Mouse (Mus musculus): Measurements from ENCODE around the gene Bscl2. TPM values are rescaled to one million over a fixed set of nuclear protein-coding genes. Genes with fewer than 3 reads are reported as not detected.

The Bscl2 gene
- polyA plus RNA-seq, 1 experiment from 2014 or later: 55.3 TPM

- peak within 1 kb of the TSS; percentile 90 for H3K27ac ChIP-seq (ENCODE audit: low read depth, low read length)
- peaks cover 12% of the 10 kb centered on the region for H3K4me1 ChIP-seq (ENCODE audit: control insufficient read depth, insufficient read depth, low read length)
- peaks cover 1% of the 10 kb centered on the region for H3K36me3 ChIP-seq (ENCODE audit: control insufficient read depth, insufficient read depth, low read length)
- H3K4me2 ChIP-seq (ENCODE audit: low read depth): peak within 1 kb of the TSS; percentile 65
- no peaks in the 10 kb centered on the region for H3K27me3 ChIP-seq (ENCODE audit: control insufficient read depth, insufficient read depth, low read length)
- no peaks in the 10 kb centered on the region for H3K9me3 ChIP-seq (ENCODE audit: control insufficient read depth, low read length)
- peak; percentile 80 for DNase-seq (ENCODE audit: low spot score)
- ATAC-seq (ENCODE audit: insufficient read depth, low FRiP score, low TSS enrichment): peak; percentile 69
- peak within 1 kb of the TSS; percentile 79 for H3K9ac ChIP-seq (ENCODE audit: low read length)
- WGBS: 50% methylated on average over 11 of the region's 11 CpGs
- peak within 1 kb of the TSS; percentile 44 for H3K4me3 ChIP-seq (ENCODE audit: low read depth, low read length)
Observed at GRCm38 (mm10) chr19:8839103-8839907, 2.0 kb downstream of the Bscl2 start, which contains the start of gene Gng3. Gng3 (minus strand) TSS chr19:8839194.

- DNase-seq (ENCODE audit: low spot score) (peak; percentile 65), ATAC-seq (ENCODE audit: insufficient read depth, low FRiP score, low TSS enrichment) (peak; percentile 36)
- WGBS: 20% methylated on average over 29 of the region's 29 CpGs
- Histone ChIP-seq H3K27me3 (ENCODE audit: control insufficient read depth, insufficient read depth, low read length) (no peaks in the 10 kb centered on the region), H3K4me1 (ENCODE audit: control insufficient read depth, insufficient read depth, low read length) (peaks cover 12% of the 10 kb centered on the region), H3K36me3 (ENCODE audit: control insufficient read depth, insufficient read depth, low read length) (no peaks in the 10 kb centered on the region), H3K4me2 (ENCODE audit: low read depth) (peak overlapping the region; percentile 65), H3K9ac (ENCODE audit: low read length) (peak overlapping the region; percentile 58), H3K27ac (ENCODE audit: low read depth, low read length) (0 out of 2 replicates have a peak overlapping the region, but pooled peaks have one; percentile 90), H3K4me3 (ENCODE audit: low read depth, low read length) (peak overlapping the region; percentile 44), H3K9me3 (ENCODE audit: control insufficient read depth, low read length) (no peaks in the 10 kb centered on the region)
Observed at GRCm38 (mm10) chr19:8839908-8840791, 2.9 kb downstream of the Bscl2 start.

GRCm38 (mm10) chr19:8841012-8841411, 3.7 kb downstream of the Bscl2 start:
- ATAC-seq (ENCODE audit: insufficient read depth, low FRiP score, low TSS enrichment): no peak
- H3K9me3 ChIP-seq (ENCODE audit: control insufficient read depth, low read length): no peaks in the 10 kb centered on the region
- H3K27ac ChIP-seq (ENCODE audit: low read depth, low read length): no peak overlapping the region
- 84% methylated on average over 7 of the region's 7 CpGs for WGBS
- DNase-seq (ENCODE audit: low spot score): no peak
- peak overlapping the region; percentile 65 for H3K4me2 ChIP-seq (ENCODE audit: low read depth)
- peak overlapping the region; percentile 58; the same call in 1 of the 2 replicates for H3K9ac ChIP-seq (ENCODE audit: low read length)
- H3K4me3 ChIP-seq (ENCODE audit: low read depth, low read length): peak overlapping the region; percentile 44; the same call in 1 of the 2 replicates
- no peaks in the 10 kb centered on the region for H3K27me3 ChIP-seq (ENCODE audit: control insufficient read depth, insufficient read depth, low read length)
- H3K4me1 ChIP-seq (ENCODE audit: control insufficient read depth, insufficient read depth, low read length): peaks cover 12% of the 10 kb centered on the region
- no peaks in the 10 kb centered on the region for H3K36me3 ChIP-seq (ENCODE audit: control insufficient read depth, insufficient read depth, low read length)

- no peak overlapping the region for H3K27ac ChIP-seq (ENCODE audit: low read depth, low read length)
- ATAC-seq (ENCODE audit: insufficient read depth, low FRiP score, low TSS enrichment): no peak
- no peaks in the 10 kb centered on the region for H3K27me3 ChIP-seq (ENCODE audit: control insufficient read depth, insufficient read depth, low read length)
- H3K9ac ChIP-seq (ENCODE audit: low read length): no peak overlapping the region
- peaks cover 12% of the 10 kb centered on the region for H3K4me1 ChIP-seq (ENCODE audit: control insufficient read depth, insufficient read depth, low read length)
- no peaks in the 10 kb centered on the region for H3K9me3 ChIP-seq (ENCODE audit: control insufficient read depth, low read length)
- no peak overlapping the region for H3K4me3 ChIP-seq (ENCODE audit: low read depth, low read length)
- H3K4me2 ChIP-seq (ENCODE audit: low read depth): no peak overlapping the region
- 92% methylated on average over 6 of the region's 6 CpGs for WGBS
- H3K36me3 ChIP-seq (ENCODE audit: control insufficient read depth, insufficient read depth, low read length): peaks cover 5% of the 10 kb centered on the region
- DNase-seq (ENCODE audit: low spot score): no peak
Observed at GRCm38 (mm10) chr19:8842961-8843360, 5.7 kb downstream of the Bscl2 start.

GRCm38 (mm10) chr19:8844371-8845129, 7.3 kb downstream of the Bscl2 start:
- Histone ChIP-seq H3K4me3 (ENCODE audit: low read depth, low read length) (no peak overlapping the region), H3K27me3 (ENCODE audit: control insufficient read depth, insufficient read depth, low read length) (no peaks in the 10 kb centered on the region), H3K36me3 (ENCODE audit: control insufficient read depth, insufficient read depth, low read length) (peaks cover 5% of the 10 kb centered on the region), H3K9ac (ENCODE audit: low read length) (no peak overlapping the region), H3K4me1 (ENCODE audit: control insufficient read depth, insufficient read depth, low read length) (peaks cover 6% of the 10 kb centered on the region; the same call in 1 of the 2 replicates), H3K4me2 (ENCODE audit: low read depth) (no peak overlapping the region), H3K9me3 (ENCODE audit: control insufficient read depth, low read length) (no peaks in the 10 kb centered on the region), H3K27ac (ENCODE audit: low read depth, low read length) (no peak overlapping the region)
- ATAC-seq (ENCODE audit: insufficient read depth, low FRiP score, low TSS enrichment) (no peak), DNase-seq (ENCODE audit: low spot score) (peak; percentile 71)
- 76% methylated on average over 5 of the region's 5 CpGs for WGBS

GRCm38 (mm10) chr19:8848356-8848755, 11.1 kb downstream of the Bscl2 start:
- 75% methylated on average over 5 of the region's 5 CpGs for WGBS
- Histone ChIP-seq H3K36me3 (ENCODE audit: control insufficient read depth, insufficient read depth, low read length) (peaks cover 5% of the 10 kb centered on the region), H3K4me2 (ENCODE audit: low read depth) (no peak overlapping the region), H3K9me3 (ENCODE audit: control insufficient read depth, low read length) (no peaks in the 10 kb centered on the region), H3K9ac (ENCODE audit: low read length) (no peak overlapping the region), H3K27ac (ENCODE audit: low read depth, low read length) (no peak overlapping the region), H3K27me3 (ENCODE audit: control insufficient read depth, insufficient read depth, low read length) (no peaks in the 10 kb centered on the region), H3K4me1 (ENCODE audit: control insufficient read depth, insufficient read depth, low read length) (no peaks in the 10 kb centered on the region), H3K4me3 (ENCODE audit: low read depth, low read length) (no peak overlapping the region)
- no peak for ATAC-seq (ENCODE audit: insufficient read depth, low FRiP score, low TSS enrichment)
- DNase-seq (ENCODE audit: low spot score): no peak

GRCm38 (mm10) chr19:8850402-8850901, 13.2 kb downstream of the Bscl2 start, which contains the start of gene Lrrn4cl:
Lrrn4cl (plus strand) TSS chr19:8850768.
- Histone ChIP-seq H3K9ac (ENCODE audit: low read length) (peak within 1 kb of the TSS; percentile 32; the same call in 1 of the 2 replicates), H3K4me2 (ENCODE audit: low read depth) (no peak within 1 kb of the TSS), H3K9me3 (ENCODE audit: control insufficient read depth, low read length) (no peaks in the 10 kb centered on the region), H3K27me3 (ENCODE audit: control insufficient read depth, insufficient read depth, low read length) (no peaks in the 10 kb centered on the region), H3K4me3 (ENCODE audit: low read depth, low read length) (no peak within 1 kb of the TSS), H3K36me3 (ENCODE audit: control insufficient read depth, insufficient read depth, low read length) (peaks cover 5% of the 10 kb centered on the region), H3K27ac (ENCODE audit: low read depth, low read length) (no peak within 1 kb of the TSS), H3K4me1 (ENCODE audit: control insufficient read depth, insufficient read depth, low read length) (no peaks in the 10 kb centered on the region)
- ATAC-seq (ENCODE audit: insufficient read depth, low FRiP score, low TSS enrichment) (no peak), DNase-seq (ENCODE audit: low spot score) (peak; percentile 31)
- 49% methylated on average over 7 of the region's 7 CpGs for WGBS

GRCm38 (mm10) chr19:8851639-8852038, 14.4 kb downstream of the Bscl2 start:
- Histone ChIP-seq H3K36me3 (ENCODE audit: control insufficient read depth, insufficient read depth, low read length) (peaks cover 2% of the 10 kb centered on the region), H3K4me1 (ENCODE audit: control insufficient read depth, insufficient read depth, low read length) (no peaks in the 10 kb centered on the region), H3K27me3 (ENCODE audit: control insufficient read depth, insufficient read depth, low read length) (no peaks in the 10 kb centered on the region), H3K27ac (ENCODE audit: low read depth, low read length) (no peak overlapping the region), H3K4me3 (ENCODE audit: low read depth, low read length) (no peak overlapping the region), H3K4me2 (ENCODE audit: low read depth) (no peak overlapping the region), H3K9ac (ENCODE audit: low read length) (no peak overlapping the region), H3K9me3 (ENCODE audit: control insufficient read depth, low read length) (no peaks in the 10 kb centered on the region)
- no peak for DNase-seq (ENCODE audit: low spot score)
- 56% methylated on average over 7 of the region's 7 CpGs for WGBS
- no peak for ATAC-seq (ENCODE audit: insufficient read depth, low FRiP score, low TSS enrichment)

All from neural tube, embryonic 11.5 days (tissue).